Mouse (Mus musculus) layer of hippocampus, adult 11-12 months (tissue): ENCODE data around the gene Lamb3.

Experiments used
- DNase-seq: peaks from one replicate; pipeline ENCODE4 v3.0.0; 2022; ENCODE audit warnings: low spot score

Gene Lamb3

GRCm38 (mm10) chr1:193387241-193387640 is 179.7 kb downstream of the Lamb3 start:
- DNase-seq: no peak

GRCm38 (mm10) chr1:193389505-193389904 is 182.0 kb downstream of the Lamb3 start:
- DNase-seq: no peak

- DNase-seq: no peak
These were observed 182.5 kb downstream of the Lamb3 start for GRCm38 (mm10) chr1:193390004-193390403.

GRCm38 (mm10) chr1:193392266-193392665 is 184.8 kb downstream of the Lamb3 start:
- DNase-seq: no peak
